Mouse (Mus musculus): ENCODE data around the gene Prdx2. TPM values are rescaled to one million over a fixed set of nuclear protein-coding genes. Genes with fewer than 3 reads are reported as not detected.

Prdx2 gene
- polyA plus RNA-seq, 1 experiment from 2014 or later: 1,219 TPM

- H3K9ac ChIP-seq (replicated peaks; ENCODE audit: low read length): peak overlapping the region; percentile 57
- peaks cover 15% of the 10 kb centered on the region for H3K4me1 ChIP-seq (ENCODE audit: control insufficient read depth, insufficient read depth, low read length)
- peaks cover 3% of the 10 kb centered on the region; the same call in 1 of the 2 replicates for H3K27me3 ChIP-seq (ENCODE audit: control insufficient read depth, insufficient read depth, low read length)
- peak overlapping the region; percentile 99 for H3K4me2 ChIP-seq (ENCODE audit: low read depth, low read length)
- 0% methylated on average over 23 of the region's 23 CpGs for WGBS
- peak overlapping the region; percentile 41; the same call in 1 of the 2 replicates for H3K27ac ChIP-seq (replicated peaks; ENCODE audit: low read depth, low read length)
- no peak for ATAC-seq (replicated peaks; ENCODE audit: insufficient number of reproducible peaks, low FRiP score, low TSS enrichment, low read depth)
- H3K4me3 ChIP-seq (ENCODE audit: low read depth, low read length): peak overlapping the region; percentile 44
- no peaks in the 10 kb centered on the region for H3K36me3 ChIP-seq (replicated peaks; ENCODE audit: control insufficient read depth, insufficient read depth, low read depth, low read length)
- DNase-seq (ENCODE audit: low spot score): peak; percentile 57
- H3K9me3 ChIP-seq (replicated peaks; ENCODE audit: control insufficient read depth, low read length): no peaks in the 10 kb centered on the region
These were observed 15.8 kb downstream of the Prdx2 start for GRCm38 (mm10) chr8:84985049-84985683.

- Histone ChIP-seq H3K4me1 (ENCODE audit: control insufficient read depth, insufficient read depth, low read length) (peaks cover 13% of the 10 kb centered on the region), H3K27me3 (ENCODE audit: control insufficient read depth, insufficient read depth, low read length) (no peaks in the 10 kb centered on the region), H3K36me3 (replicated peaks; ENCODE audit: control insufficient read depth, insufficient read depth, low read depth, low read length) (no peaks in the 10 kb centered on the region), H3K9me3 (replicated peaks; ENCODE audit: control insufficient read depth, low read length) (no peaks in the 10 kb centered on the region), H3K4me2 (ENCODE audit: low read depth, low read length) (peak overlapping the region; percentile 99), H3K4me3 (ENCODE audit: low read depth, low read length) (peak overlapping the region; percentile 44), H3K27ac (replicated peaks; ENCODE audit: low read depth, low read length) (0 out of 2 replicates have a peak overlapping the region, but pooled peaks have one; percentile 28), H3K9ac (replicated peaks; ENCODE audit: low read length) (peak overlapping the region; percentile 57)
- DNase-seq (ENCODE audit: low spot score) (peak; percentile 89), ATAC-seq (replicated peaks; ENCODE audit: insufficient number of reproducible peaks, low FRiP score, low TSS enrichment, low read depth) (no peak)
- 0% methylated on average over 53 of the region's 53 CpGs for WGBS
These were observed 16.4 kb downstream of the Prdx2 start for GRCm38 (mm10) chr8:84985684-84986378.

GRCm38 (mm10) chr8:84986379-84986945 is 17.1 kb downstream of the Prdx2 start:
- peaks cover 11% of the 10 kb centered on the region for H3K4me1 ChIP-seq (ENCODE audit: control insufficient read depth, insufficient read depth, low read length)
- H3K9me3 ChIP-seq (replicated peaks; ENCODE audit: control insufficient read depth, low read length): no peaks in the 10 kb centered on the region
- ATAC-seq (replicated peaks; ENCODE audit: insufficient number of reproducible peaks, low FRiP score, low TSS enrichment, low read depth) (no peak), DNase-seq (ENCODE audit: low spot score) (no peak)
- peak overlapping the region; percentile 99 for H3K4me2 ChIP-seq (ENCODE audit: low read depth, low read length)
- no peak overlapping the region for H3K27ac ChIP-seq (replicated peaks; ENCODE audit: low read depth, low read length)
- H3K9ac ChIP-seq (replicated peaks; ENCODE audit: low read length): peak overlapping the region; percentile 57
- H3K27me3 ChIP-seq (ENCODE audit: control insufficient read depth, insufficient read depth, low read length): no peaks in the 10 kb centered on the region
- H3K4me3 ChIP-seq (ENCODE audit: low read depth, low read length): peak overlapping the region; percentile 44
- 40% methylated on average over 8 of the region's 8 CpGs for WGBS
- no peaks in the 10 kb centered on the region for H3K36me3 ChIP-seq (replicated peaks; ENCODE audit: control insufficient read depth, insufficient read depth, low read depth, low read length)

GRCm38 (mm10) chr8:84987388-84987787 is 18.0 kb downstream of the Prdx2 start:
- no peak overlapping the region for H3K4me3 ChIP-seq (ENCODE audit: low read depth, low read length)
- peaks cover 11% of the 10 kb centered on the region for H3K4me1 ChIP-seq (ENCODE audit: control insufficient read depth, insufficient read depth, low read length)
- ATAC-seq (replicated peaks; ENCODE audit: insufficient number of reproducible peaks, low FRiP score, low TSS enrichment, low read depth): no peak
- no peaks in the 10 kb centered on the region for H3K36me3 ChIP-seq (replicated peaks; ENCODE audit: control insufficient read depth, insufficient read depth, low read depth, low read length)
- no peak overlapping the region for H3K4me2 ChIP-seq (ENCODE audit: low read depth, low read length)
- WGBS: 87% methylated on average over 5 of the region's 5 CpGs
- no peak overlapping the region for H3K27ac ChIP-seq (replicated peaks; ENCODE audit: low read depth, low read length)
- no peak overlapping the region for H3K9ac ChIP-seq (replicated peaks; ENCODE audit: low read length)
- DNase-seq (ENCODE audit: low spot score): no peak
- no peaks in the 10 kb centered on the region for H3K9me3 ChIP-seq (replicated peaks; ENCODE audit: control insufficient read depth, low read length)
- no peaks in the 10 kb centered on the region for H3K27me3 ChIP-seq (ENCODE audit: control insufficient read depth, insufficient read depth, low read length)

- 79% methylated on average over 2 of the region's 2 CpGs for WGBS
- Histone ChIP-seq H3K27me3 (ENCODE audit: control insufficient read depth, insufficient read depth, low read length) (no peaks in the 10 kb centered on the region), H3K27ac (replicated peaks; ENCODE audit: low read depth, low read length) (no peak overlapping the region)
These were observed 18.5 kb downstream of the Prdx2 start for GRCm38 (mm10) chr8:84987903-84988302.

GRCm38 (mm10) chr8:84989311-84989731 is 19.9 kb downstream of the Prdx2 start:
- Histone ChIP-seq H3K9me3 (replicated peaks; ENCODE audit: control insufficient read depth, low read length) (no peaks in the 10 kb centered on the region), H3K27ac (replicated peaks; ENCODE audit: low read depth, low read length) (no peak overlapping the region), H3K4me3 (ENCODE audit: low read depth, low read length) (no peak overlapping the region; the same call in 1 of the 2 replicates), H3K27me3 (ENCODE audit: control insufficient read depth, insufficient read depth, low read length) (no peaks in the 10 kb centered on the region), H3K4me1 (ENCODE audit: control insufficient read depth, insufficient read depth, low read length) (peaks cover 11% of the 10 kb centered on the region), H3K4me2 (ENCODE audit: low read depth, low read length) (peak overlapping the region; percentile 64), H3K36me3 (replicated peaks; ENCODE audit: control insufficient read depth, insufficient read depth, low read depth, low read length) (no peaks in the 10 kb centered on the region), H3K9ac (replicated peaks; ENCODE audit: low read length) (no peak overlapping the region)
- 6% methylated on average over 15 of the region's 15 CpGs for WGBS
- DNase-seq (ENCODE audit: low spot score) (no peak), ATAC-seq (replicated peaks; ENCODE audit: insufficient number of reproducible peaks, low FRiP score, low TSS enrichment, low read depth) (no peak)

More at GRCm38 (mm10) chr8:84987903-84988302, 18.5 kb downstream of the Prdx2 start:
- Histone ChIP-seq H3K9ac (replicated peaks; ENCODE audit: low read length) (no peak overlapping the region), H3K4me2 (ENCODE audit: low read depth, low read length) (no peak overlapping the region), H3K4me3 (ENCODE audit: low read depth, low read length) (no peak overlapping the region), H3K4me1 (ENCODE audit: control insufficient read depth, insufficient read depth, low read length) (peaks cover 11% of the 10 kb centered on the region), H3K36me3 (replicated peaks; ENCODE audit: control insufficient read depth, insufficient read depth, low read depth, low read length) (no peaks in the 10 kb centered on the region), H3K9me3 (replicated peaks; ENCODE audit: control insufficient read depth, low read length) (no peaks in the 10 kb centered on the region)
- ATAC-seq (replicated peaks; ENCODE audit: insufficient number of reproducible peaks, low FRiP score, low TSS enrichment, low read depth): no peak
- DNase-seq (ENCODE audit: low spot score): no peak

- Histone ChIP-seq H3K9ac (replicated peaks; ENCODE audit: low read length) (peak overlapping the region; percentile 63), H3K27ac (replicated peaks; ENCODE audit: low read depth, low read length) (no peak overlapping the region), H3K4me2 (ENCODE audit: low read depth, low read length) (peak overlapping the region; percentile 64), H3K4me3 (ENCODE audit: low read depth, low read length) (peak overlapping the region; percentile 48), H3K36me3 (replicated peaks; ENCODE audit: control insufficient read depth, insufficient read depth, low read depth, low read length) (no peaks in the 10 kb centered on the region), H3K27me3 (ENCODE audit: control insufficient read depth, insufficient read depth, low read length) (no peaks in the 10 kb centered on the region), H3K9me3 (replicated peaks; ENCODE audit: control insufficient read depth, low read length) (no peaks in the 10 kb centered on the region), H3K4me1 (ENCODE audit: control insufficient read depth, insufficient read depth, low read length) (peaks cover 7% of the 10 kb centered on the region)
- WGBS: under 1% methylated on average over 15 of the region's 15 CpGs
- ATAC-seq (replicated peaks; ENCODE audit: insufficient number of reproducible peaks, low FRiP score, low TSS enrichment, low read depth) (peak; percentile 58), DNase-seq (ENCODE audit: low spot score) (peak; percentile 96)
These were observed 20.4 kb downstream of the Prdx2 start for GRCm38 (mm10) chr8:84989810-84990209.

GRCm38 (mm10) chr8:84990349-84990748 is 21.0 kb downstream of the Prdx2 start, which contains the start of gene Hook2:
TSS of gene Hook2 (plus strand) at chr8:84990603.
- Histone ChIP-seq H3K9ac (replicated peaks; ENCODE audit: low read length) (peak within 1 kb of the TSS; percentile 63), H3K4me3 (ENCODE audit: low read depth, low read length) (peak within 1 kb of the TSS; percentile 48), H3K4me2 (ENCODE audit: low read depth, low read length) (peak within 1 kb of the TSS; percentile 64), H3K4me1 (ENCODE audit: control insufficient read depth, insufficient read depth, low read length) (peaks cover 3% of the 10 kb centered on the region), H3K9me3 (replicated peaks; ENCODE audit: control insufficient read depth, low read length) (no peaks in the 10 kb centered on the region), H3K27ac (replicated peaks; ENCODE audit: low read depth, low read length) (no peak within 1 kb of the TSS), H3K36me3 (replicated peaks; ENCODE audit: control insufficient read depth, insufficient read depth, low read depth, low read length) (no peaks in the 10 kb centered on the region), H3K27me3 (ENCODE audit: control insufficient read depth, insufficient read depth, low read length) (no peaks in the 10 kb centered on the region)
- ATAC-seq (replicated peaks; ENCODE audit: insufficient number of reproducible peaks, low FRiP score, low TSS enrichment, low read depth) (peak; percentile 93), DNase-seq (ENCODE audit: low spot score) (peak; percentile 99)
- 0% methylated on average over 28 of the region's 28 CpGs for WGBS
